Mouse (Mus musculus) E14TG2a.4 (cell line): ENCODE results near the gene Gtpbp3.
"Not testable (repeated sequence)": the region's sequence is repeated elsewhere in the genome, so short reads cannot be mapped to it uniquely, and the experiment has no call there.

Experiments
- H3K27me3 ChIP-seq: 2 replicates; pipeline ENCODE4 v1.6.1; 2014; ENCODE audit warnings: low read length, control low read depth; ENCODE audit not compliant: insufficient read depth
- H3K36me3 ChIP-seq: 2 replicates; pipeline ENCODE4 v1.6.1; 2014; ENCODE audit warnings: low read length, control low read depth; ENCODE audit not compliant: insufficient read depth
- H3K4me1 ChIP-seq: replicated peaks from 2 replicates; pipeline ENCODE4 v1.6.1; 2014; ENCODE audit warnings: low read depth, low read length, control low read depth
- H3K4me3 ChIP-seq: replicated peaks from 2 replicates; pipeline ENCODE4 v1.5.1; 2014; ENCODE audit warnings: mild to moderate bottlenecking, low read length
- H3K9me3 ChIP-seq: 2 replicates; pipeline ENCODE4 v1.6.1; 2014; ENCODE audit warnings: low read length, control low read depth
- CTCF ChIP-seq: conservative IDR thresholded peaks from 2 replicates; pipeline ENCODE4 v1.5.1; 2014; ENCODE audit warnings: low read length
- NANOG ChIP-seq: IDR thresholded peaks from 2 replicates; pipeline ENCODE4 v1.6.1; 2014; ENCODE audit warnings: borderline replicate concordance, low read length, mixed read lengths
- POU5F1 ChIP-seq: IDR thresholded peaks from 2 replicates; pipeline ENCODE4 v1.6.1; 2014; ENCODE audit warnings: low read length, borderline replicate concordance

Gtpbp3 gene

DNA sequence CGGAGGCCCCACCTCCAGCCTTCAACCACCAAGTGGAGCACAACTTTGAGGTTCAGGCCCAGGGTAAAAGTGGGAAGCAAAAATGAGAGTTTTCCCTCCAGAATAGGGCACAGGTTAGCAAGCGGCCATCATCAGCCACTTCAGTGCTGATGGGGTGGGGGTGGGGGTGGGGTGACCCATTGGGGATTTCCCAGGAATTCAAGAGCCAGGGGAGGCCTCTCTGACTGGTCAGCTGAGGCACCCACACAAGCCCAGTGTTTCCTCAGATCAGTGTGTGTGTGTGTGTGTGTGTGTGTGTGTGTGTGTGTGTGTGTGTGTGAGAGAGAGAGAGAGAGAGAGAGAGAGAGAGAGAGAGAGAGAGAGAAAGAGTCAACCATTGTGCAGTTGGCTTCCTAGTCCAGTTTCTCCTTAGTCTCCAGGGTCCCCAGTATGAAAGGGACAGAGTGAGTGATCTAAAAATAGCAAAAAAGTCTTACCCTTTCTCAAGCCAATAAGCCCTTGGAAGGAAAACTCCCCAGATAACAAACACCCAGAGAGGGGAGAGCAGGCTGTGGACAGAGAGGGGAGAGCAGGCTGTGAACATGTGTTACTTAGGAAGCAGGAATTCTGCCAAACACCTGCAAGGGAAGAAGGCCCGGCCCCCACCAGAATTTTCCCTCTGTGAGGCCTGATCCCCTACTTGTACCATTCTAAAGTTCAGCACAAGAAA lies 39.4 kb downstream of the Gtpbp3 start:
- H3K36me3 ChIP-seq: no peaks in the 10 kb centered on the region
- no peaks in the 10 kb centered on the region for H3K9me3 ChIP-seq
- no peak for TF ChIP-seq POU5F1
- TF ChIP-seq NANOG: no peak
- no peak for TF ChIP-seq CTCF
- H3K4me1 ChIP-seq: peaks cover 72% of the 10 kb centered on the region
- H3K27me3 ChIP-seq: peaks cover 55% of the 10 kb centered on the region
- H3K4me3 ChIP-seq: no peak overlapping the region

DNA sequence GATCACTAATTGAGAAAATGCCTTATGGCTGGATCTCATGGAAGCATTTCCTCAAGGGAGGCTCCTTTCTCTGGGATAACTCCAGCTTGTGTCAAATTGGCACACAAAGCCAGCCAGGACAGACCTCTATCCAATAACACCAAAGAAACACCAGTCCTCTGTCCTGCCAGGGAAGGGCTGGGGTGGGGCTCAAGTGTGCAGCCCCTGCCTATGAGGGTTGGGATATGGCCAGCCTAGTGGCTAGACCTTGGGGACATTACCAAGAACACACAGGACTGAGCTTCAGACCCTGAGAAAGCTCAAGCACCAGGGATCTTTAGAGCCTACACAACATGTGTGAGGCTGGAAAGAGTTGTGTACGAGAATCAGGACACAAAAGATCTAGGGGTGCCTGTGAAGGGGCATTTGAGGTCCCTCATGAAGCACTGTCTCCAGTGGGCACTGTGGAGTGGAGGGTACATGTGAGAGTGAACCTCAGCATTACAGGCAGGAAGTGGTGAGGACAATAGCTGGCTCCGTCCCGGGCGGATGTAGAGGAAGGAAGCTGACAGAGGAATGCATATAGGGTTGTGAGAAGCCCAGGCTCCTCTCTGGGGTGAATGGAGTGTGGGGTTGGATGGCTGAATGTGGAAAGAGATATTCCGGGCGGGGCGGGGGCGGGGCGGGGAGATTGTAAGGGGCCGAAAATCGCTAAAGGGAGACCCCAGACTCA lies 40.6 kb downstream of the Gtpbp3 start:
- Histone ChIP-seq H3K9me3 (no peaks in the 10 kb centered on the region), H3K4me3 (no peak overlapping the region; the same call in 1 of the 2 replicates), H3K4me1 (peaks cover 70% of the 10 kb centered on the region), H3K27me3 (peaks cover 45% of the 10 kb centered on the region), H3K36me3 (no peaks in the 10 kb centered on the region)
- TF ChIP-seq POU5F1 (no peak), NANOG (no peak), CTCF (no peak)

DNA sequence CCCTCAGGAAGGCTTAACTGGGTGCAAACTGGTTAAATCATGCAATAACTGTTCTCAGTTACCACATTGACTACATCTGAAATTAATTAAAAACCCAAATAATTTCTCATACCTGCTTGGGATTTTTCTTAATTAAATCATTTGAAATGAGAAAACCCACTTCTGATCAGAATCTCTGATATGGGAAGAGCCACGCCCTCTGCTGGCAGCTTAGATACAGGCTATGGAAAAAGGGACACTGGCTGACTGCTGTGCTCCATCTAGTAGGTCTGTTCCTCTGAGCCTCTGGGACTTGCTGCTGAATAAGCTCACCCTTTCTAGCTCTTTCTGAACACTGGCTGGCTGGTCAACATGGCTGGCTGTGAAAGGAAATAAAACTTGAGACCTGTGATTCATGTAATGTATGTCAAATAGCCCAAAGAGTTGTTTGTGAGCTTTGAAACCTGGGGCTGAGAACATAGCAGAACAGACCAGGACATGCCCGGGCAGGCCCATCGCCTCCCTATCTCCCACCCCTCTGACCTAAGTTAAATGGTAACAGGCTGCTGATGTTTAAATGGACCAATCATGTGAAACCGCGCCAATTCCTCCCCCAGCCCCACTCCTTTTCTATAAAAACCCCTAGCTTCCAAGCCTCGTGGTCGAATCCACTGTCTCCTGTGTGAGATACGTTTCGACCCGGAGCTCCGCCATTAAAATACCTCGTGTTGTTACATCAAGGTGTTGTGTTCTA lies 43.0 kb downstream of the Gtpbp3 start:
- H3K9me3 ChIP-seq: not testable (repeated sequence)
- peaks cover 33% of the 10 kb centered on the region for H3K27me3 ChIP-seq
- H3K4me3 ChIP-seq: peak overlapping the region; percentile 39; the same call in 1 of the 2 replicates
- H3K4me1 ChIP-seq: peaks cover 73% of the 10 kb centered on the region
- TF ChIP-seq CTCF: peak; percentile 60
- H3K36me3 ChIP-seq: peaks cover 14% of the 10 kb centered on the region

DNA sequence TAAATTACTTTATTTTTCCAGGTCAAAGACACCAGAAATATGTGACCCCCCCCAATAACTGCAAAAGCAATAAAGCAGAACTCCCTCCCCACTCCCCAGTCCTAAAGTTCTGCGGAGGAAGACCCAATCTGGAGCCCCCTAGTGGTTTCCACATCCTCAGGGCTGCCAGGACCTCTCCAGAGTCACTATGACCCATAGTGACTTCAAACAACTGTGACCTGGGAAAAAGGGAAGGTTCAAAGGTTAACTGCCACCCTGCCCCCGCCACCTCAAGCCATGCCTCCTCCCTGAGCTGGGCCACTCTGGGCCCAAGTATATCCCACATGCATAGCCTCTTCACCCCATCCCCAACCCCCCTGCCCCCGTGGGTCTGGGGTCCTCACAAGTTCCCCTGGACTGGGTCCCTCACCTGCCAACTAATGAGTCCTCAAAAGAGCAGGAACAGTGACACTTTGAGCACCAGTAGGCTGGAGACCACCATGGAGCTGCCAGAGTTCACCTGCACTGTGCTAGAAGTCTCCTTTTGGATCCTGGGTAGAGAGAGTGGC lies 46.4 kb downstream of the Gtpbp3 start:
- H3K27me3 ChIP-seq: peaks cover 41% of the 10 kb centered on the region
- TF ChIP-seq CTCF (peak; percentile 25), NANOG (no peak)
- peaks cover 69% of the 10 kb centered on the region for H3K4me1 ChIP-seq

DNA sequence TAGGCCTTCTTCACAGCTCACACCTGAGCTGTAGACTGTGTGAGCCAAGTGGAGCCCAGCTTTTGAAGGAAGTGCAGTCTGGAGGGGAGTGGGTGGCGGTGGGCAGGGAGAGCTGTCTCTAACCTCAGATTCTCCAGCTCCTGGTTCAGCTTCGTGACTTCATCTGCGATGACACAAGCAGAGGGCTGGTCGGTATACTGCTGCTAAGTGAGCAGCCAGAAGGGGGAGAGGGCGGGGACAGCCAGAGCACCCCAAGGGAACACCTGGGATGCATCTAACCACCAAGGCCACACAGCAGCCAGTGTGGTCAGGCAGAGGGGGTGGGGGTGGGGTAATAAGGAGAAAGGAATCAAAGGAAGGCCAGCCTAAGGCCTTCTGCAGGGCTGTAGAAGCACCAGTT lies 47.8 kb downstream of the Gtpbp3 start:
- Histone ChIP-seq H3K4me1 (peaks cover 56% of the 10 kb centered on the region), H3K9me3 (no peaks in the 10 kb centered on the region), H3K36me3 (peaks cover 15% of the 10 kb centered on the region), H3K4me3 (peak overlapping the region; percentile 81), H3K27me3 (peaks cover 50% of the 10 kb centered on the region)
- TF ChIP-seq CTCF (no peak), NANOG (no peak), POU5F1 (no peak)

More for the DNA sequence above, 46.4 kb downstream of the Gtpbp3 start:
- H3K36me3 ChIP-seq: peaks cover 15% of the 10 kb centered on the region
- H3K9me3 ChIP-seq: no peaks in the 10 kb centered on the region
- H3K4me3 ChIP-seq: no peak overlapping the region

DNA sequence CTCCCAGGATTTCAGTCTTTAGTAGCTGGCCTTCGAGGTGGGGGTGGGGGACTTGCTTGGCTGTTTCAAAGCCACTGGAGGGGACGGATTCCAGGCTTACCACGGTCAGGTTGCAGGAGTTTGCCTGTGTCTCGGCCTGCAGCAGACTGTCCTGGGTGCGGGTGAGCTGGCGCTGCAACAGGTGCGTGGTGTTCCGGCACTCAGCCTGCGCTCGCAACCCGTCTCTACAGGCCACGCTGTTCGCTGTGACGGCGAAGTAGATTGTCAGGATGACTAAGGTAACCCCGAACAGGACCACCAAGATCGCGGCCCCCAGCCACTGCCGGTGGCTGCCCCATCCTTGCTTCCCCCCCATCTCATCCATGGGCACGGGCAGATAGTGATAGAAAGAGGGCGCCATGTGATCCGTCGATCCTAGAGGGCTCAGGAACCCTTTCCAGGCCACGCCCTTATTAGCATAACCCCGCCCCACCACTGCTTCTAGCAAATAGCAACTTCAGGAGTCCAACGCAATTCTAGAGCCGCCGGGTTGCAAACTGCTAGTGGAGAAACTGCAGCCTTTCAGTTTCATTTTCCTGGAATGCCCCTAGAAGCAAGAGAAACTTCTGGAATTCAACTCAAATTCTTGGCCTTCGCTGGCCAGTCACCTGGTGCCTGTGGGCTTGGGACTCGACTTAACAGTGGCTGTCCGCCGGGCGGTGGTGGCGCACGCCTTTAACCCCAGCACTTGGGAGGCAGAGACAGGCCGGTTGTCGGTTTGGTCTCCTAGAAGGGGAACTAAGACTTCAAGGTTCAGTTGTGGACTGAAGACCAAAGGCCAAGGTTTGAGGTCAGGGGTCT lies 49.3 kb downstream of the Gtpbp3 start, which contains the start of gene Bst2:
Bst2 (minus strand) TSS at position 429 of the 840 bp plus-strand sequence.
- Histone ChIP-seq H3K4me1 (peaks cover 58% of the 10 kb centered on the region), H3K4me3 (peak within 1 kb of the TSS; percentile 81), H3K27me3 (peaks cover 55% of the 10 kb centered on the region), H3K9me3 (no peaks in the 10 kb centered on the region), H3K36me3 (peaks cover 15% of the 10 kb centered on the region)
- no peak for TF ChIP-seq POU5F1
- no peak for TF ChIP-seq NANOG
- TF ChIP-seq CTCF: no peak

DNA sequence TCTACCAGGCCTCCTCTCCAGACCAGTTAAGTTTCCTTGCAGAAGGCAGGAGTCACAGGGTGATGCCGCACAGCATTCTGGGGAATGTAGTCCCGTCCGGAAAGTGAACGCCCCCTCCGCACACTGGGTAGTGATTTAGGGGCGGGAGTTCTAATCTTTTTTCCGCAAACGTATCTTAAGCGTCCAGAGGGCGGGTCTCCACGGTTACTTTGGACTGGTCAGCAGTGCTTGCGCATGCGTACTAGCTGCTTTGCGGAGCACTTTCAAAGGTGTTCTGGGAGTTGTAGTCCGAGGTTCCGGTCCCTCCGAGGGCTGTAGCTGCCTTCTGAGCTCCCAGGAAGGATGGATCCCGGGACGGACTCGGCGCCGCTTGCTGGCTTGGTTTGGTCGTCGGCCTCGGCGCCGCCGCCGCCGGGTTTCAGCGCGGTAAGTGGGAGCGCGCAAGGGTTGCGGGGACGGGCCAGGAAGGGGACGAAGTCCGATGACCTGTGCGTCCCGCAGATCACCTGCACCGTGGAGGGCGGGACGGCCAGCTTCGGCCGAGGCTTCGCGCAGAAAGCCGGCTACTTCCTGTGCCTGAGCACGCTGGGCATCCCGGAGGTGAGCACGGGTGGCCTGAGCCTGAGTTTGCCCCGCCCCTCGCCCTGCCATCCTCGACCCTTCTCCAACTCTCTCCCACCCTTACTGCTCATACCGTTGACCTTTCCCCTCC lies 54.9 kb downstream of the Gtpbp3 start, which contains the start of gene Mvb12a:
Mvb12a (plus strand) TSS at position 291 of the 712 bp plus-strand sequence.
- H3K9me3 ChIP-seq: no peaks in the 10 kb centered on the region
- TF ChIP-seq NANOG (no peak; the same call in 1 of the 2 replicates), POU5F1 (no peak), CTCF (no peak)

More for the DNA sequence above, 54.9 kb downstream of the Gtpbp3 start, which contains the start of gene Mvb12a:
- peak within 1 kb of the TSS; percentile 97 for H3K4me3 ChIP-seq
- H3K36me3 ChIP-seq: peaks cover 30% of the 10 kb centered on the region
- H3K27me3 ChIP-seq: peaks cover 28% of the 10 kb centered on the region
- peaks cover 29% of the 10 kb centered on the region for H3K4me1 ChIP-seq
